Mouse (Mus musculus) heart, postnatal 14 days (tissue): ENCODE data around the gene Nubp1. TPM values are rescaled to one million over a fixed set of nuclear protein-coding genes. Genes with fewer than 3 reads are reported as not detected.

Source experiments
- DNase-seq, 2 experiments: peaks; one replicate each; pipeline ENCODE4 v3.0.0; 2021 to 2022
- intact Hi-C: fragments of 180-260 bp; cut with DNase I; formaldehyde crosslinking; loops from one replicate; pipeline ENCODE4 v1.15.1; 2025
- total RNA-seq, 2 experiments: library from RNA; stranded (reverse); gene quantifications; 2 replicates each; pipeline ENCODE4 v1.2.3; 2021

Nubp1 gene
- total RNA-seq, 2 experiments from 2014 or later = 8.5 to 8.7 TPM

DNA sequence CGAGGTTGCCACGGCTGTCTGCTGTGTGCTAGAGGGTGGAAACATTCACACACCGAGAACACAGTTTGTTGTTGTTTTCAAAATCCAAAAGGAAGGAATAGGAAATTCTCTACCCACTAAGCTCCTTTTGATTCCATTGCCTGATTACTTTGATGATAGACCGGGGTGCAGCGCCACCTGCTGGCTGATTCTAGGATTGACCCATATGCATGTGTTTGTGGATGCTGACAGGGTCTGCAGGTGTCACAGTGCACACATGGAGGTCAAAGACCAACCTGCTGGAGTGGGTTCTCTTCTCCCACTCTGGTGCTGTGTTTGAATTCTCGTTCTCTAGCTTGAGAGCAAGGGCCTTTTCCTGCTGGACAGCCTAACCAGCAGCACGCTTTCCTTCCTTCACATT is 12.6 kb upstream of the Nubp1 start:
- intact Hi-C loops = loop anchor here (5.0 kb wide), 2 partner anchors 123 to 312 kb away; no protein-coding TSS in a partner anchor
- peak; percentile 82 to 86 for DNase-seq

DNA sequence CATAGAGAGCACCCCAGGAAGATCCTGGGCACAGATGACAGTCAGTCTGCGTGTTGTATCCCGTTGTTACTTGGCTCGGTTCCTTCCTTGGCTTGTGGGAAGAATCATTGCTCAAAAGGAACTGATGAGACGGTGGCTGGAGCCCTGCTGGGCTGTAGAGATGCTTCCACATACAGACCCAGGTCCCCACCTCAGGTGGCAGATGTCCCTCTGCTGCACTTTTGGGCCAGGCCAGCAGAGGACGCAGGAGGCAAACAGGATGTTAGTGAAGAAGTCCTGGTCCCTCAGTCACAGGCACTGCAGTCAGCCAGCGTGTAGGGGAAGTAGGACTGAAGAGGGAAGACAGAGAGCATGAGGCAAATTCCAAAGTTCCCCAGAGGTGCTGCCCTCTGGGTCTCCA is 4.2 kb downstream of the Nubp1 start:
- intact Hi-C loops = no loop called here
- DNase-seq = peak; percentile 32 to 48

DNA sequence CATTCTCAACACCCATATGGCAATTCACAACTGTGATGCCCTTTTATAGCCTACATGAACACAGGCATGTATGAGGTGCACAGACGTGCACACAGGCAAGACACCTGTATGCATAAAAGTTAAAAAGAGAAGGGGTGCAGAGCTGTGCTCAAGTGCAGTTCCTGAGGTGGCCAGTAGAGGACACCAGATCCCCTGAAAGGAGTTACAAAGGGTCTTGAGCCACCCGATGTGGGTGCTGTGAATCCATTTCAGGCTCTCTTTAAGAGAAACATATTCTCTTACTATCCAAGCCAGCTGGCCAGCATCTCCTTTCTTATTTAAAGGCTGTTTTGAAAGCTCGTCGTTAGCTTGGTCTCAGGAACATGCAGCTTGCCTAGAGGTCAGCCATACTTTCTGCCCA is 5.1 kb downstream of the Nubp1 start:
- no peak for DNase-seq
- intact Hi-C loops = no loop called here

DNA sequence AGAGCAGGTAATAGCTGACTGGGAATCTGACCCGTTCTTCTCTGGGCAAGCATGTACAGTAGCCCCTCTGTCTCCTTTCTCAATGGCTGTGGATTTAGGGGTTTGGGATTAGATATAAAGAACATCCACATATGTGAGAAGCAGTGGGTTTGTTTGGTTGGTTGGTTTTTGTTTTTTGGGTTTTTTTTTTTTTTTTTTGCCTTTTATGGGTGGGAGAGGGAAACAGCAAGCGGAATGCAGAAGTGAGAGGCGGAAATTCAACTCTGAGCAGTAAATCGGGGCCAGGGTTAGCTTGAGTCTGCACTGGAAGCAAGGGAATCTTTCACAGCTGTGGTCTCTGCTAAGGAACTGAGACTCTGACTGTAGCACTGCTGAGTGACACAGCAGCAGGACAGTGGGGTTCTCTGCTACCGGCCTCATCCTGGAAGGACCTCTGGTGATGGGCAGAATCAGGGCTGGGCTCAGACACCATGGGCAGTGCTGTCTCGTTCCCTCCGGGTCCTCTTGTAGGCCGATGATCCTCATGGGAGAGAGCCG is 6.0 kb downstream of the Nubp1 start:
- DNase-seq = no peak
- intact Hi-C loops = no loop called here

- DNase-seq = no peak
- intact Hi-C loops = no loop called here
Measured at GRCm38 (mm10) chr16:10420447-10421054, 8.8 kb downstream of the Nubp1 start.

DNA sequence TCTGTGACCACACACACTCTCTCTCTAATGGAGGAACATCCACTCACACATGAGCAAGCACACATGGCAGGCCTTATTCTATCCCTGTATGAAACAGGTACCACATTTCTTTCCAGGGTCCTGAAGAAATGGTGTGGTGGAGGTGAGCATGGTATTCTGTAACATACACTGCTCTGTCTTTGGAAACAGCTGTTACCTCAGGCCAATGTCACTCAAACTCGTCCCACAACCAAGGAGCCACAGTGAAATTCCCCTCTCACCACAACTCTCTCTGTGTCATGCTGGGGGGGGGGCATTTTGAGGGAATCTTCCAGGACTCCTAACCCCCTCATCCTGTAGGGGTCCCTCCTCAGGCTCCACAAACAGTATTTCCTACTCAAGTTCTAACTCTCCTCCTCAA is 20.2 kb downstream of the Nubp1 start:
- intact Hi-C loops = no loop called here
- no peak for DNase-seq

GRCm38 (mm10) chr16:10432387-10432786 is 20.6 kb downstream of the Nubp1 start:
- DNase-seq = no peak
- intact Hi-C loops = no loop called here

DNA sequence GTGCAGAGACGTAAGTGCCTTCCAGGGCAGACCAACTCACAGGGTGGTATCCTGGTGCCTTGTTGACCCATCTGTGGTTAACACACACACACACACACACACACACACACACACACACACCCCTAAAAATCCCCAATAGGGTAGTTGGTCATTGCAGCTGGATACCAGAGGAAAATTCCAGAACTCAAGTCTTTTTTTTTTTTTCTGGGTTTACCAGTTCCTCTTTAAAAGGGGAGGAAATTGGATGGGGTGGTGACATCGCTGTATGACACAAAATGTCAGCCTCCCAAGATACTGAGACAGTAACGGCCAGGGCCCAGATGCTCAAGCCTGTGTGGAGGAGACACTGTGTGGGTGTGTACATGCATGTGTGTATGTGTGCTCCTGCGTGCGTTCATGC is 21.6 kb downstream of the Nubp1 start:
- intact Hi-C loops = no loop called here

GRCm38 (mm10) chr16:10436166-10436565 is 24.4 kb downstream of the Nubp1 start:
- intact Hi-C loops = no loop called here
- no peak for DNase-seq

More for the DNA sequence above, 21.6 kb downstream of the Nubp1 start:
- no peak for DNase-seq

DNA sequence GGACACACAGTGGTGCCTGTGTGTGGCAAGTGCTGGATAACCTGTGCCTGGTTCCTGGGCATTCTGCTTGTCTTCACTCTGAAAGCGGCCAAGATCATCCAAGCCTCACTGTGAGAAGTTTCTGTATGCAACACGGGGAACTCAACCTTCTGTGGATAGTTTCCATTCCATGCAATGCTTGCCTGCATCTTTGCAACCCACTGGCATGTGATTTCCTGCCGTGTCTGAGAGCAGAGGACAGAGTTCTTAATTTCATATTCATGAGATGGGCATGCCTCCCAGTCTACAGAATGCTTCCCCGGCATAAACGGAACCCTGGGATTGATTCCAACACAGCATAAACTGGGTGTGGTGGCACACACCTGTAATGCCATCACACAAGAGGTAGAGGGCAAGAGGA is 26.3 kb downstream of the Nubp1 start:
- intact Hi-C loops = no loop called here

GRCm38 (mm10) chr16:10441328-10441727 is 29.6 kb downstream of the Nubp1 start:
- no peak for DNase-seq
- intact Hi-C loops = no loop called here

More for the DNA sequence above, 26.3 kb downstream of the Nubp1 start:
- DNase-seq = no peak

- intact Hi-C loops = no loop called here
- no peak for DNase-seq
Measured at GRCm38 (mm10) chr16:10441761-10442160, 30.0 kb downstream of the Nubp1 start.

DNA sequence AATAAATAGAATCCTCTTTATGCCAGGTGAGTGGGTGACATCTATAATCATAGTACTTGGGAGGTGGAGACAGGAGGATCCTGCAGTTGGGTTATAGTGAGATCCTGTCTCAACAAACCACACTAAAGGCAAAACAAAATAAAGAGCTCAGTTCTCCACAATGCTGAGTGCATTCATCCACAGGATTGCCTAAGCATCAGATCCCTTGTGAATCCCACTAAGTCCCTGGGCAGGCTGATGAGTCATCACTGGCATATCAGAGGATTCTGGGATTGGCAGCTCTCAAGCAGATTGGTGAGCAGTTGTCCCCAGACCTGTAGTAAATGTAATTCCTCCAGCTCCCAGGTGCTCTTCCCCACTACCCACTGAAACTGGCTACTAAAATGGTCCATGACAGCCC is 32.0 kb downstream of the Nubp1 start:
- intact Hi-C loops = no loop called here
- no peak for DNase-seq

DNA sequence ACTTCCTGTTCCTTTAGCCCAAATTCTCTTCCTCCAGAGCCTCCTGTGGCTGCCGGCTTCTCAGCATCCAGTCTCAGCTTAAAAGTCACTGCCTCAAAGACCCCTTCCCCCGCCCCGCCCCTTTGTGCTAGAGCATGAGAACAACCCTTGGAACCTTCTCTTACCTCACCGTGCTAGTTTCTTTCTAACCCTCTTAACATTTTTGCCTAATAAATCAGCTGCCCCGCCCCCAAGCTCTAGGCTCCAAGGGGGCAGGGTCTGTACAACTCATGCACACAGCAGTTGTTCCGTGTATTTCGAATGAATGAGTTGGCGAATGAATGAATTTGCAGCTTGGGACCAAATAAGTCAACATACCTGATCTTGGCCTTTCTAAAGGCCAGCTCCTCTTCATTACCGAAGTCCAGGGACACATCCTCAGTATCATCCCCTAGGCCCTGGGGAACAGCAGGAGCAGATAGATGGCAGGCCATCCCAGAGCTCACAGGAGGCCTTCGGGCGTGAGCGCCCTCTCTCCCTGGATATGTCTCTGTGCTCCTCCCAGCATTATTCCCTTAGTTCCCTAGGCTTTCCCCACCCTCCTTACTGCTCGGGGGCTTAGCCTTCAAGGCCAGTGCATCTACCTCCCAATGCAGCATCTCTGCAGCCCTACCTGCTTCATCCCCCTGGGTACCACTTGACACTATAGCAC is 35.0 kb downstream of the Nubp1 start:
- DNase-seq = no peak
- intact Hi-C loops = no loop called here

GRCm38 (mm10) chr16:10447264-10447594 is 35.5 kb downstream of the Nubp1 start, which contains the start of gene Tvp23a:
Gene Tvp23a, minus strand, starts transcription at chr16:10447362.
- intact Hi-C loops = no loop called here

DNA sequence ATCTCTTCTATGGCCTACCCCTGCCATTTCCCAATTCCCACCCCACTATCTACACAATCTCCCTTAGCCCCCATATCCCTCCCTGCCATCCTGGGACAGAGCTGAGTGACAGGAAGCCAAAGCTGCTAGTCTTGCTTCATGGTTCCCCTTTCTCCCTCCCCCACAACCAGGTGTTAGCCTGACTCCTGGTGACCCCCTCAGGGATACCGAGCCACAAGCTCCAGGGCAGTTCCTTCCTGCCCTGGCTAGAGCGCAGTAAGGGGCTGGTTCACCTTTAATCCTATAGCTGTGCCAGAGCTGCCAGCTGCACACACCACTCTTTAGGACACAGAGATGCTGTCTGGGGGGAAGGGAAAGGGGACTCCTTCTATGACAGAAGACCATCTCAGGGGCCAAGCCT is 36.0 kb downstream of the Nubp1 start:
- intact Hi-C loops = no loop called here
- no peak for DNase-seq

More at GRCm38 (mm10) chr16:10447264-10447594, 35.5 kb downstream of the Nubp1 start, which contains the start of gene Tvp23a:
- DNase-seq = peak; percentile 47 to 67

GRCm38 (mm10) chr16:10448931-10449330 is 37.2 kb downstream of the Nubp1 start:
- DNase-seq = no peak
- intact Hi-C loops = no loop called here

DNA sequence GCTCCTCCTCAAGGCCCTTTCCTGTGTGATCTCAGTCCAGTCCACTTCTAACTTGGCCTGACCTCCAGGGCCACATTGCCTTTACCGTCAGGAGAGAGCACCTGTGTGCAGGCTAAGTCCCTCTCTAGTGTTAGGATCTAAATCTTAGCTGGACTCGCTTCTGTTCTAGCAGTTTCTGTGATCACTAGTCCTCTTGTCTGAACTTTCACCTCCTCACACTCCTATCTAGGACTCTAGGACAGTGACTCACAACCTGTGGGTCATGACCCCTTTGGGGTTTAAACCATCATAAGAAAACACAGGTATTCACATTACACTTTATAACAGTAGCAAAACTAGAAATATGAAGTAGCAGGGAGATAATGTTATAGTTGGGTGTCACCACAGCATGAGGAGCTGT is 40.2 kb downstream of the Nubp1 start:
- DNase-seq = no peak
- intact Hi-C loops = no loop called here

GRCm38 (mm10) chr16:10452445-10452896 is 40.7 kb downstream of the Nubp1 start:
- peak; percentile 71 to 75 for DNase-seq
- intact Hi-C loops = no loop called here

GRCm38 (mm10) chr16:10453872-10454582 is 42.3 kb downstream of the Nubp1 start:
- no peak for DNase-seq
- intact Hi-C loops = no loop called here

- intact Hi-C loops = no loop called here
Measured at GRCm38 (mm10) chr16:10454583-10454974, 42.8 kb downstream of the Nubp1 start.

More at GRCm38 (mm10) chr16:10454583-10454974, 42.8 kb downstream of the Nubp1 start:
- DNase-seq = no peak
